In the genomic region with DNA sequence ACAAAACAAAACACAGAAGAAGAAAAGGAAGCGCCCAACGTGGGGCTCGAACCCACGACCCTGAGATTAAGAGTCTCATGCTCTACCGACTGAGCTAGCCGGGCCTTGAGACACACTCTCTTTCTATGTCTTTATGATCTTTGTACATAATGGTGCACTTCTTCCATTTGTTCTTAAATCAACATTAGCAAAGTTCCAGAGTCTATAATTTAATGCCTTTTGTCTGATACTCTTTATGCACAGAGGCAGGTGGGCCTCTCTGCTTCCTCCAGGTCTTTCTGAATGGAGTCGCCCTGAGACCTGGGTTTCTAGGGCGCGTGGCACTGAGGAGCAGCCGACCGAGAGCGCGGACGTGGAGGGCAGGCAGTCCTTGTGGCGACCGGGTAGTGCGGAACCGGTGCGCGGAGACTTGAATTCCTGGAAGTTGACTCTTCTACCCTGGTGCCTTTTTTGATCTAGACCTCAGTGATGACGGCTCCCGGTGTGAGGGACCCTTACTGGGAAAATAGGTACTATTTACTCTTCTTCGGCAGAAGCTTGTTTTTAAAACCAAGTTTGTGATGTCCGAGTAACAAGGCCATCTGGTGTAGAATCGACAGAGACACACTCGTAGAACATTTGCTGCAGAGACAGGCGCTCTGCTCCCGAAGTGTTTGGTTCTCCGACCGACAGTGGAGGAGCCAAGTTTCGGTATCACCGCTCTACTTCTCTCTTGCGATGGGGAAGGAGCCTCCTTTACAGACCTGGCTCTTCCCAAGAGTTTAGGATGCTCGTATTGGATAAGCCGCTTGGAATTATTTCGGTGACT, we compare ENCODE assay signal across 7 mouse cellular contexts. TPM values are rescaled to one million over a fixed set of nuclear protein-coding genes. Genes with fewer than 3 reads are reported as not detected.
DNase-seq lines count a peak whose midpoint lies in the region; ATAC-seq lines count a peak whose summit lies in the region.

No protein-coding gene starts in this region.

- H3K4me3 ChIP-seq in intestine, embryonic 15.5 days (replicated peaks) = peak overlapping the region; percentile 59

- intact Hi-C loops in gastrocnemius, postnatal 36 days (cut with DNase I) = loop anchor here (5.0 kb wide), 1 partner anchor 33 kb away; no protein-coding TSS in a partner anchor
- intact Hi-C loops in left cerebral cortex, postnatal 25 days (cut with DNase I) = loop anchor here (5.0 kb wide), 2 partner anchors 83 to 222 kb away; no protein-coding TSS in a partner anchor

- no peaks in the 10 kb centered on the region for H3K9me3 ChIP-seq in intestine, embryonic 15.5 days

- WGBS in intestine, embryonic 15.5 days = under 1% methylated on average over 36 of the region's 36 CpGs

- H3K27ac ChIP-seq in intestine, embryonic 15.5 days = peak overlapping the region; percentile 89

- H3K9ac ChIP-seq in intestine, embryonic 15.5 days = peak overlapping the region; percentile 68

- DNase-seq in adrenal gland, adult 2 months = peak; percentile 85
- peak; percentile 72 for DNase-seq in embryo, embryonic 11.5 days (ENCODE audit: low read depth, low spot score)
- DNase-seq in gastrocnemius, postnatal 36 days = peak; percentile 55 to 72
- peak; percentile 84 to 91 for DNase-seq in left cerebral cortex, postnatal 25 days (ENCODE audit: low spot score in 2 of 2)
- DNase-seq in mesoderm, embryonic 11.5 days (ENCODE audit: low read depth, low spot score) = peak; percentile 83
- peak; percentile 56 to 72 for DNase-seq in right cerebral cortex, postnatal 36 days (ENCODE audit: low spot score in 2 of 2)

- ATAC-seq in intestine, embryonic 15.5 days = peak; percentile 53

- H3K4me1 ChIP-seq in intestine, embryonic 15.5 days (replicated peaks) = 0 out of 2 replicates have a peak, but pooled peaks cover 3% of the 10 kb centered on the region

- peak overlapping the region; percentile 57 for H3K4me2 ChIP-seq in intestine, embryonic 15.5 days (replicated peaks)

- no peaks in the 10 kb centered on the region for H3K36me3 ChIP-seq in intestine, embryonic 15.5 days

- H3K27me3 ChIP-seq in intestine, embryonic 15.5 days (replicated peaks) = no peaks in the 10 kb centered on the region

RNA-seq across cellular contexts. Expression of a gene that starts 25.3 kb away (rescaled TPM):
- under 1 TPM in 1 of 2 experiments, not detected in 1; 0.23 TPM for total RNA-seq in adrenal gland, adult 2 months (2021)
- 0.11 and 0.31 TPM in 2 replicates for polyA plus RNA-seq in adrenal gland, adult 2 months (2012; rRNA removed)
- 100 to 1,000 TPM; 612 to 621 TPM for total RNA-seq in gastrocnemius, postnatal 36 days (2021)
- 0.29 and 0.37 TPM in 2 replicates for polyA plus RNA-seq in intestine, embryonic 15.5 days (2015; fragmentation: Nextera tagmentation; extraction: Ambion mirVana)
- 1 to 10 TPM in 1 of 2 experiments, under 1 TPM in 1; 0.85 to 1.4 TPM for total RNA-seq in left cerebral cortex, postnatal 25 days (2021)

RNA-seq across cellular contexts. Expression of a gene that starts 47.6 kb away (rescaled TPM):
- total RNA-seq in adrenal gland, adult 2 months (2021) = not detected
- polyA plus RNA-seq in adrenal gland, adult 2 months (2012; rRNA removed) = not detected in 2 replicates
- not detected for total RNA-seq in gastrocnemius, postnatal 36 days (2021)
- polyA plus RNA-seq in intestine, embryonic 15.5 days (2015; fragmentation: Nextera tagmentation; extraction: Ambion mirVana) = 0.14 and 0.20 TPM in 2 replicates
- total RNA-seq in left cerebral cortex, postnatal 25 days (2021) = not detected

RNA-seq across cellular contexts. Expression of a gene that starts 58.1 kb away (rescaled TPM):
- 100 to 1,000 TPM; 421 to 430 TPM for total RNA-seq in adrenal gland, adult 2 months (2021)
- polyA plus RNA-seq in adrenal gland, adult 2 months (2012; rRNA removed) = 390 and 481 TPM in 2 replicates
- total RNA-seq in gastrocnemius, postnatal 36 days (2021) = 100 to 1,000 TPM; 572 to 620 TPM
- polyA plus RNA-seq in intestine, embryonic 15.5 days (2015; fragmentation: Nextera tagmentation; extraction: Ambion mirVana) = 136 and 146 TPM in 2 replicates
- 10 to 100 TPM; 18.3 to 18.5 TPM for total RNA-seq in left cerebral cortex, postnatal 25 days (2021)

Comparison
In these comparisons a context has a peak if more than half of its experiments do, and no peak if none do; other contexts are left out.
1. Peak in every context shown above with its lines: DNase-seq, ATAC-seq, H3K4me3 ChIP-seq and H3K27ac ChIP-seq.
2. RNA of a gene that starts 25.3 kb away (total RNA-seq): 612 to 621 TPM in gastrocnemius, postnatal 36 days; 0.85 to 1.4 TPM in left cerebral cortex, postnatal 25 days and 0.23 TPM in adrenal gland, adult 2 months; every median in the first group is over 100 times any median in the second.
3. RNA of a gene that starts 58.1 kb away (total RNA-seq): 572 to 620 TPM in gastrocnemius, postnatal 36 days and 421 to 430 TPM in adrenal gland, adult 2 months; 18.3 to 18.5 TPM in left cerebral cortex, postnatal 25 days; every median in the first group is over 10 times any median in the second.